Mouse (Mus musculus) right cerebral cortex, postnatal 36 days (tissue): ENCODE results near the gene Arhgap19.

ENCODE experiments used
- DNase-seq, 2 experiments: peaks; one replicate each; pipeline ENCODE4 v3.0.0; 2022; ENCODE audit warnings: low spot score in 2 of 2, mixed read lengths in 1 of 2

Arhgap19 gene

DNA sequence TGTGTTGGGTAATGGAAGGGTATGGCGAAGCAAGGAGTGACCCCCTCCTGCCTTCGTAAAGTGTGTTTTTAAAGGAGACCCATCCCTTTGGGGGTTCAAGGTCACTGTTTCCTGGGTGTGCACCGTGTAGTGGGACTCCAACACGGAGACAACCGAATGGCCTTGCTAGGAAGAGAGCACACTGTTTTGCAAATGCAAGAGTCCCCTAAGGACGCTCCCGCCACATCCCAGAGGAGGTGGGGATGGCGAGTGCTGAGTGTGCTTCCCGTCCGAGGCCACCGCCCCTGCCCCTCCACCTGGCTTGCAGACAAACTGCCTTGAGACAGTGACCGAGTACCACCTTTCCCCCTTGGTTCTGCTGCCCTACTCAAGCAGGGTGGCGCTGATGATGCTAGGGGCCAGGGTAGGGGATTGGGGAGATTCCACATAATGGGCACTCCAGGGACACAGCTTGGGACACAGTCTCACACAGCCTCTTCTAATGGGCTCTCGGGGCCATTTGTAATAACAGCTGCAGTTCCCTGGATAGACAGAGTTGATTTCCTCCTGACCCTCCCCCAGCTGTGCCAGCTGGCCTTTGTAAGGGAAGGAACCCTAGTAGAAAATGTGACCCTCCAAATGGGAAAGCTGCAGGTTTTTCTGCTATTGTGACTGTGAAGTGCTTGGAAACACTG, 30.0 kb upstream of the Arhgap19 start:
- DNase-seq = no peak

DNA sequence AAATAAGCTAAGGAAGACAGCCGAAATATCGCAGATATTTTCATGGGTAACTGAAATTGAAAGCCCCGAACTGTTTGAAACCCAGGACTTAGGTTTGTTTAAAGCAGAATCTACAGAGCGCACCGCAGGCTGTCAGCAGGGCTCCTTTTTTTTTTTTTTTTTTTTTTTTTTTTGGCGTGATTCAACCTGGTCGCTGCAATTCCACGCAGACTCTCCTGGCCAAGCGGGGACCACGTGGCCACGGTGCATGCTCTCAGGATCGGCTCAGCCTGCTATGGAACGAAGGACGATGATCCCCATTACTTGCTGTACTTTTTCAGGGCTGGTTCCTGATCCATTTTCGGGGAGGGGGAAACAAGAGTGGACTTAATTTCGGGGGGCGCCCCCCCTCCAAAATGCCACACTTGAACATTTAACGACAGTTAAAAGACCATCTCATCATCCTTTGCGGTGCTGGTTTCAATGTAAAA, 29.3 kb upstream of the Arhgap19 start:
- peak in 1 of 2 experiments; percentile 44 for DNase-seq

DNA sequence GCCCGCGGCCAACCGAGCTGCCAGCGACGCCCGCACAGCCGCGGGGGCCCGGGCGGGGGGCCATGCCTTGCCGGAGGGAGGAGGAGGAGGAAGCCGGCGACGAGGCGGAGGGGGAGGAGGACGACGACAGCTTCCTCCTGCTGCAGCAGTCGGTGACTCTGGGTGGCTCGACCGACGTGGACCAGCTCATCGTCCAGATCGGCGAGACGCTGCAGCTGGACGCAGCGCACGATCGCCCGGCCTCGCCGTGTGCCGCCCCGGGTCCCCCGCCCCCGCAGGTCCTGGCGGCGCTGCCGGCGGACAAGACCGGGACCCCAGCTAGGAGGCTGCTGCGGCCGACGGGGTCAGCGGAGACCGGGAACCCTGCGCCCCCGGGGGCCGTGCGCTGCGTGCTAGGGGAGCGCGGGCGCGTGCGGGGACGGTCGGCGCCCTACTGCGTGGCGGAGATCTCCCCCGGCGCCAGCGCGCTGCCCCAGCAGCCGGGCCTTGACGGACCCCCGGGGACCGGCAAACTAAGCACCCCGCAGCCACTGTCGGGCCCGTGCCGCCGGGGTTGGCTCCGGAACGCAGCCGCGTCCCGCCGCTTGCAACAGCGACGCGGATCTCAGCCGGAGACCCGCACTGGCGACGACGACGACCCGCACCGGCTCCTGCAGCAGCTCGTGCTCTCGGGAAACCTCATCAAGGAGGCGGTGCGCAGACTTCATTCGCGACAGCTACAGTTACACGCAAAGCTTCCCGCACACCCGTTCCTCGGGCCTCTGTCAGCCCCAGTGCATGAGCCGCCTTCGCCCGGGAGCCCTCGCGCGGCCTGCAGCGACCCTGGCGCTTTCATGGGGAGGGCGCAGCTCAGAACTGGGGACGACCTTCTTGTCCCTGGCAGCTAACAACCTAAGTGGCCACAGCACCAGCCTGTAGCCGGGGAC, 28.5 kb upstream of the Arhgap19 start:
- DNase-seq = peak in 1 of 2 experiments; percentile 48

DNA sequence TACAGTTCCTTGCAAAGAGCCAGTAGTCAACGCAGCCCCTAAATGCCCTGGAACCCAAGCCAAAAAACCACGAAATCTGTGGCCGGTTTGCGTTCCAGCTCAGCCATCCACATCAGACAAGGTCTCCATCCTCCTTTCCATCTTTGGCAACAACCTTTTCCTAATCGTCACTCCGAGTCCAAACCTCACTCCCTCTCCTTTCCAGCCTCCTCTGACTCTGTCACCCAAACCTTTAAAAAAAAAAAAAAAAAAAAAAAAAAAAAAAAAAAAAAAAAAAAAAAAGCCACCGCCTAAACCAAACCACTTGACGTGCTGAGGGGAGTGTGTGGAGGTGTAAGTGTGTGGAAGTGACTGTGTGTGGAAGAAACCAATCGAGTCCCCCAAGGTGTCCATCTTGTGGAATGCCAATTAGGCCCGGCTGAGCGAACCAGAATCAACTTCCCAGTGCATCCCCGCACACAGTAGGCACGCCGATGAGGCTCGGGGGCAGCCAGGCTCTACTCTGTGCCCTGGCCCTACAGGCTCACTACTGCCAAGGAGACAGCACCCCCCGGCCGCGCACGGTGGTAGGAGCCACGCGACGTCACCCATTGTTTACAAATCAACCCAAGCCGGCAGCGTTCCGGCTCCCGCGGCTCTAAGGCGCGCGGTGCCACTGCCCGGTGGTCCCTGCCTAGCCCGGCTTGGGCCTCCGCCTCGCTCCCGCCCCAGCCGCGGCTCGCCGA, 27.7 kb upstream of the Arhgap19 start, which contains the start of gene Frat1:
Gene Frat1, plus strand, starts transcription at position 590 of the 725 bp plus-strand sequence.
- DNase-seq = peak; percentile 87 to 92

DNA sequence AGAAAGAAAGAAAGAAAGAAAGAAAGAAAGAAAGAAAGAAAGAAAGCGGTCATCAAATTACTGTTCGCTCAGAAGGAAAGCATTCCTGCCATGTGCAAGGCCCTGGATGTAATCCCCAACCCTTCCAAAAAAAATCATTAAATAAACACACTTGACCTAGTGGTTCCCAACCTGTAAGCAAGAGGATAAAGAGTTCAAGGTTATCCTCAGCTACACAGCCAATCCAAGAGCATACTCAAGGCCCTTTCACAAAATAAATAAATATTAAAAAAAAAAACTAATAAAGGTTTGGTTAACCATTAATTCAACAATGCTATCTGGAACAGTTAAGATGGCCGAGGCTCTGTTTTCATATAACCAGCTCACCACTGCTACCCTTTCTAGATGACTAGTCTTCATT, 27.1 kb upstream of the Arhgap19 start:
- no peak for DNase-seq

DNA sequence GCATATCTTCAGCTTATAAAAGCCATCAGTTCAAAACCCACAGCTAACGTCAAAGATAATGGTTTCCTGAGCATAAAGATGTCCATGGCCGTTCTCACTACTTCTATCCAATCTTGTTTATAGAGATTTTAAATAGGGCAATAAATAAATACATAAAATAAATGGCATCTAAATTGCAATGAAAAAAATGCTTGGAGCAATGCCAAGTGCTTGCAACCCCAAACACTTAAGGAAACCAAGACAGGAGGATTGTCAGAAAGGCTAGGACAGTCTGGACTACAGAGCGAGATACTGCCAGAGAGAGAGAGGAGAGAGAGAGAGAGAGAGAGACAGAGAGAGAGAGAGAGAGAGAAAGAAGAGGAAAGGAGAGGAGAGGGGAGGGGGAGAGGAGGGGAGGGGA, 24.7 kb upstream of the Arhgap19 start:
- no peak for DNase-seq

DNA sequence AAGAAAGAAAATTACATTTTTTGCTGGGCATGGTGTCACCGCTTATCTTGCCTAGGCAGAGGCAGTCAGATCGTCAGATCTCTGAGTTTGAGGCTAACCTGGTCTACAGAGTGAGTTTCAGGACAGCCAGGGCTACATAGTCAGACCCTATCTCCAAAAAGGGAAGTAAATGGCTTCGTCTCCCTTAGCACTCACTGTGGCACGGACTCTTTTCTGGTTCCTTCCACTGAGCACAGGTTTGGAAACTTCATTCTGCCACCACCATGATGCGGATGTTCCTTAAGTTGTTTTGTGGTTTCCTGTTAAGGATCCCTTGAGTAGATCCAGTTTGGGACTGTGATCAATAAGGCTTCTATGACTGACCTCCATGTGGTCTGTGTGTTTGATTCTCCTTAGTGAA, 23.1 kb upstream of the Arhgap19 start:
- DNase-seq = no peak

DNA sequence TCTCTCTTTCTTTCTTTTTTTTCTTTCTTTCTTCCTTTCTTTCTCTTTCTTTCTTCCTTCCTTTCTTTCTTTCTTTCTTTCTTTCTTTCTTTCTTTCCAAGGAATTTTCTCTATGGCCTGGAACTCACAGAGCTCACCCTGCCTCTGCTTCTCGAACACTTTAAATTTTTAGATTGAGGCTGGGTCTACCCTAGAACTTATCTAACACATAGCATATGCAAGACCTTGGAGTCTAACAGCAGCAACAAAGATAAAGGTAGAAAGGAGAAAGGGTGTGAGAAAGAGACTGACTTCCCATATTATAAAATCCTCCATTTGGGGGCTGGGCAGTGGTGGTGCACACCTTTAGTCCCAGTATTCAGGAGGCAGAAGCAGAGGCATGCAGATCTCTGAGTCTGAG, 20.7 kb upstream of the Arhgap19 start:
- no peak for DNase-seq

DNA sequence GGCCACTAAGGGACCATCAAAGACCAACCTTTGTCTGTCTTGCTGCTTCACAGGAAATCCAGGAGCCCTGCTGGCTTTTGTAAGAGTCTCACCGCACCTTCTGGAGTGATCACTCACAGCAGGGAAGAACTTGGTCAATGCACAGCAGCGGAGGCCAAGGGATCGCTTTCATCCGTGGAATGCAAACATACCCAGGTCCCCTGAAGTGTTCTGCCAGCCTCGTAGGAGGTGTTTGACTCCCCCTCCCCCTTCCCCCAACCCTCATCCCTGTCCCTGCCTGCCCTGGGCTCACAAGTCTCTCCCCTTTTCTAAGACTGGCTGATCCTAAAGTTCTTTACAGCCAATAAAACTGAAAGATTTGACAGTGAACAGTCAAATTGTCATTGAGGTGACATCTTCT, 19.6 kb upstream of the Arhgap19 start:
- DNase-seq = no peak

DNA sequence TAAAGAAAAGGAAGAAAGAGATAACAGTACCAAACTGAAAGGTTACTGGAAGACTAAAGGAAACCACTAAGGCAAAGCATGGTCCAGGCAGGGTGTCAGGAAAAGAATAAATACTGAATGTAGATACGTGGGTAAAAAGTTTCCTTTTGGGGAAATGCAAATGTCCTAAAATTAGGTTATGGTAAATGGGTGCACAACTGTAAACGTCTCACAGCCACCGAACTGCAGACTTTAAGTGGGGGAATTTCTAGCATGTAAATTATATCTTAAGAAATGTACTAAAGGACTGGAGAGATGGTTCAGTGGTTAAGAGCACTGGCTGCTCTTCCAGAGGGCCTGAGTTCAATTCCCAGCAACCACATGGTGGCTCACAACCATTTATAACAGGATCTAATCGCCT, 16.9 kb upstream of the Arhgap19 start:
- no peak for DNase-seq

DNA sequence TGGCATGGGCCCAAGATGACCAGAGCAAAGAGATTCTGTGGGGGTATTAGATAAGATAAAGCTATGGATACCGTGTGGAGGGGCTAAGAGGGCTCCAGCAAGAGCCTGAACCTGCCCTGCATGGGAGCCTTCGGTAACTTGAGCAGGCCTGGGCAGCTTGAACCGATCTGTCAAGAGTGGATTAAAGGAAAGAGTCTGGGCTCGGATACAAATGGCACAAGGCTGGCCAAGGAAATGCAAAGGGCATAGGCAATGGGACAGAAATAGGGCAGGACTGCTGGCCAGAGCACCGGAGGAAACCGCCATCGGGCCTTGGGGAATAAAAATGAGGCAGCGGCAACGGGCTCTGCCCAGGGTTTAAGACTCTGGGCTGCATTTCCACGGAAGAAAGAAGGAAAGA, 15.5 kb upstream of the Arhgap19 start:
- no peak for DNase-seq

DNA sequence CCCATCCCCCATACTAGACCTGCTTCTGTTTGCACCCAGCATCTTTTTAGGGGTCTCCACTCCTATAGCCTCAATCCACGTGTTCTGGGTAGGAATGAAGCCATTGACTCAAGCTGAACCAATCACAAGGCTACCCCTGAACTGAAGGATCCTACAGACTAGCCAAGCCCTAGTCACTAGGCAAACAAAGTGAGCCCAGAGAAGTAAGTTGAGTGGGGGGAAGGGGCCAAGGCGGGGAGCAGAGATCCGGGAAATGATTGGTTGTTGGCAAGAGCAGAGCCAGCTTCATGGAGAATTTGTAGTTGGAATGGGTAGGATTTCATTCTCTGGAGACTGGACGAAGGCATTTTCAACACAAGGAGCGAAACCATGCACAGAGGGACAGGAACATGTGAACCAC, 15.1 kb upstream of the Arhgap19 start:
- DNase-seq = no peak

DNA sequence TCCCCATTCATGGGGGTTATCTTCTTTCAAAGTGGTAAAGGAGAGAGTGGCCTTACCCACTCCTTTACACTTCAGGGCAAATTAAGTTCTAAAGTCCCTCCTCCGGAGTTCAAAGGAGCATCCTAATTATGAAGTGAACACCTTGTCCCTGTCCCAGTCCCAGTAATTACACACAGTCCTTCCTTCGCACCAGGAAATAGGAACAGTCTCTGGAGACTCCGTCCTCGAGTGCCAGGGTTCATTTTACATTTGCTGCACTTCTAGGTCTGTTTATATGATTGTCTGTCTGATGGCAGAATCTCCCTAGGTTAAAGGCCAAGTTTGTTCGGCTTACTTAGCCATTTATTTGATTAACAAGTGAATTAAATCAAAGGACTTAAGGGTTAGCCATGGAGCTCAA, 14.6 kb upstream of the Arhgap19 start:
- DNase-seq = no peak

DNA sequence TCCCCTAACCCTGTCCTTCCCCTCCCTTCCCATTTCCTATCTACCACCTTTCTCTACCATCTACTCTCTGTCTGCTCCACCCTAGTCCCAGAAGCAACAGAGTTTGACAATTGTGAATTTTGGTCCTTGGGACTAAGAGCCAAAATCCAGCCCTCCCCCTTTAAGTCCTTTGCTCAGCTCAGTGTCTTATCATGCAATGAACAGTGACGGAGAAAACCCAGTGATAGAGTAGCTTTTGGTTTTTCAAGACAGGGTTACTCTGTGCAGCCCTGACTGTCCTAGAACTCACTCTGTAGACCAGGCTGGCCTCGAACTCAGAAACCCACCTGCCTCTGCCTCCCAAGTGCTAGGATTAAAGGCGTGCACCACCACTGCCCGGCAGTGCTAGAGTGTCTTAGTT, 11.5 kb upstream of the Arhgap19 start:
- DNase-seq = no peak

DNA sequence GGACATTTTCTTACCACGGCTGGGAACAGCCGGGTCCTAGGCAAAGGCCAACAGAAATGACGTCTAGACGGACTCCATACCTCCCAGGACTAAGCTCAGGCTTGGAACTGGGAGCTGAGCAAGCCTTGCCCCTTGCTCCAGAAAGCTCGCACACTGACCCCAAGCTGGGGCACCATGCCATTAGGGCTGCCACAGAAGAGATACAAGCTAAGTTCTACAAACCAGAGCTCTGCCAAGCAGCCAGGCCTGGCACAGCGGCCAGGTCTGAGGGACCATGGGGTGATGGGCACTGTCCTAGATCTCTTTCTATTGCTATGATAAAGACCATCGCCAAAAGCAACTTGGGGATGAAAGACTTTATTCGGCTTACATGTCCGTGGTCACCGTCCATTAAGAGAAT, 10.7 kb upstream of the Arhgap19 start:
- DNase-seq = no peak

DNA sequence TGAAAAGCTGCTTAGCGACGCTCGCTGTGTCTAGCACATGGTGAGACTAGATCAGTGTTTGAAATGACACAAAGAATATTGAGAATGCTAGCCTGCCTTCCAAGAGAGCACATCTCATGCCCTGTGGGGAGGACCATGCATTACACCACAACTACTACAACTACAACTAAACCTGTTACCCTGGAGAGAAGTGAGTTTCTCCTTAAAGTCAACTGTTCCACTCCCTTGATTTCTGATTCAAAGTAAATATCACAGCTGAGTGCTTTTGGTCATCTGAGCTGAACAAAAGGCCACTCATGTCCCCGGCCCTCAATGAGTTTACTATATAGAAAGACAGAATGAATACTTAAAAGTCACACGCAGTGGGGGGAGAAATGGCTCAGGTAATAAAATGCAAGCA, 8.2 kb upstream of the Arhgap19 start:
- DNase-seq = no peak

DNA sequence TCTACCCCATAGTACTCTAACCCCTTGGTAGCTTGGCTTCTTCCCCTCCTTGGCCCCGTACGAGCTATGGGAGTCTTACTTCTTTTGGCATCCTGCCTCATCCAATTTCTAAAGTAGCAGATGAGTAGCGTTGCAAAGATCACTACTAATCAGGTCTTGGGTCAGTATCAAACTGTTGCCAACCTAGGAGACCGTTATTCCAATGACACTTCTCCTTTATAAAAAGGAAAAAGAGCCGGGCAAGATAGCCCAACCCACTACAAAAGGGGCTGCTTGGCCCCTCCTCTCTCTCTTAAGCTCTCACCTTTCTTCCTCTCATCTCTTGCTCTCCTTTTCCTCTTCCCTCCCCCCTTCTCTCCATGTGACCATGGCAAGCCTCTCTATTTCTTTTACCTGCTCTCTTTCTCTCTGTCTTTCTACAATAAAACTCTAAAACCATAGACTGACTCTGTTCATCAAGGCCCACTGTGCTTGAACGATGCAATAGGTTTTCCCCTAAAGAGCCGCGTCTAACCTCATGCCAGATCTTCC, 6.3 kb upstream of the Arhgap19 start:
- DNase-seq = no peak

DNA sequence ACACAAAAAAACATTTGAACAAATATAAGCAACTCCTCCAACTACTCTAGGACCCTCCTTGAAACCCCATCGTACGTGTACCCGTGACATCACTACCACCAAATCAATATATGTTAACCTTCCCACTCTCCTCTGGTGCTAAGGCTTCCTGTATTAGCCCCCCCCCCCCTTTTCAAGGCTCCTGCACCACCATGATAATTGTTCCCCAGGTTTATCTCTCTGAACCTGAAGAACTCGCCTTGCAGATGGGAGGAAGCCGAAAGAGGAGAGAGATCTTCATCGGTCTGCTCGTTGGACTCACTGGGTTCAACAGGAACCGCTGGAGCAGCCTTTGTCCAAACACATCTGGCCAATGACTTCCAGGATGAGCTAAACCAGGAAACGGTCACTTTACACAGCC, 5.7 kb upstream of the Arhgap19 start:
- DNase-seq = no peak

DNA sequence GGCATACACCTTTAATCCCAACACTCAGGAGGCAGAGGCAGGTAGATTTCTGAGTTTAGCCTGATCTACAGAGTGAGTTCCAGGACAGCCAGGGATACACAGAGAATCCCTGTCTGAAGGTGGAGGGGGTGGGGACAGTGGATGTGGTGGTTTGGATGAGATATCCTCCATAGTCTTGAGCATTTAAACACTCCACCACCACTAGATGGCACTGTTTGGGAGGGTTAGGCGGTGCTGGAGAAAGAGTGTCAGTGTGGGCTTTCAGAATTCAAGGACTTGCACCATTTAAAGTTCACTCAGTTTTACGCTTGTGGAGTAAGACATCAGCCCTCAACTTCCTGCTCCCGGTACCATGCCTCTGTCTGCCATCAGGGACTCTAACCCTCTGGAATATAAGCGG, 4.0 kb upstream of the Arhgap19 start:
- no peak for DNase-seq

DNA sequence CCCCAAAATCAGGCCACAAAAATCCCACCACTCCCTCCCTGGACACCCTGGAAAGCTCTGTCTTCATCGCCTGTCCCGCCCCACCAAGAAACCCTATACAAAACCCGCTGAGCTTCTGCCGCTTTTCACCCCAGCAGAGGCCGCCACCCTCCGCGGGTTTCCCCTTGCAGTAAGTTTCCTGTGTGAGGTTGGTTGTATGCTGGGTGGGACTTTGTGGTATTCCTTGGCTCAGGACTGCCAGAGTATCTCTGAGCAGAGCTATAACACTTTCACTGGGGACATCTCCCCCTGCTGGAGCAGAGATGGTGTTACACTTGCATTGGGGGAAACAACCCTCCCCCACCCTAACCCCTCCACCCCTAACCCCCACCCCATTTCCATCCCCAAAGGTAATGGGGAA, 1.5 kb upstream of the Arhgap19 start:
- DNase-seq = no peak

DNA sequence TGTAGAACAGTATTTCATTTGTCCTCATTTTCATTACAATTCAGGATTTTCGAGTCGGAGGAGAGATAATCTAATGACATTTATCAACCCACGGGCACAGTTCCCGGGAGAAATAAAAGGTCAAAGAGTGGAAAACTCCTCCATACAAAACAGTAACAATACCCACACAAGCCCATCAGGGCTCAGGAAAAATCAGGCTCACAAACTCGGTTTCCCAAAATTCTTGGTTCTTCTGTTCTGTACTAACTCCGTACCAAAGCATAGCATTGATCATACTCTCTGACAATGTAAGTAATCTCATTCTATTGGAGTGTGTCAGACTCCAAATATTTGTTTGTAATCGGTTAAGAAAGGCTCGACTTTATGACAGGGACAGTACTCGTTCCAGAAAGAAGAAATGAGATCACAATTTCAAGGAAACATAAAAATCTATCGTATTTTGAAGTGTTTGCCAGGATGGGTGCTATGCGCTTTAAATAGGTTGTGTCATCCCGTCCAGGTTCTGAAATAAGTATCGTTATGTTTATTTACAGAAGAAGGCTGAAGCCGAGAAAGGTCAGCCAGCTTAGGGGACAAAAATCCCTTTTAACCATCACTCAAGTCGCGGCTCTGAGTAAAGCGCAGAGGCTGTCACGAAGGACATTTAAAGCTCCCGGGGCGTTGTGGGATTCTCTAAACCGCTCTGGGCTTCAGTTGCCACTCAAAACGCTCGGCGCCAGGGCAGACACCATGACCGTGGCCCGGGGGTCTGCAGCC, 683 bp downstream of the Arhgap19 start:
- DNase-seq = peak in 1 of 2 experiments; percentile 7
